Mouse (Mus musculus) adrenal gland (tissue): ENCODE results near the gene Cdhr3.
"Not testable (repeated sequence)": the region's sequence is repeated elsewhere in the genome, so short reads cannot be mapped to it uniquely, and the experiment has no call there.

Experiments
- intact Hi-C: fragments of 180-260 bp; cut with DNase I; formaldehyde crosslinking; loops from one replicate; pipeline ENCODE4 v1.15.1; 2025
- microRNA-seq, 2 experiments: library from miRNA; unstranded; fragments of <30 nt; microRNA quantifications; one replicate each; pipeline ENCODE4; 2019

Gene Cdhr3

GRCm38 (mm10) chr12:33008305-33009110, 84.2 kb downstream of the Cdhr3 start:
- intact Hi-C loops, result loop anchor here (2.0 kb wide), 1 partner anchor 88 kb away; no protein-coding TSS in a partner anchor

GRCm38 (mm10) chr12:33007176-33007575, 85.5 kb downstream of the Cdhr3 start:
- intact Hi-C loops, result no loop called here

GRCm38 (mm10) chr12:33005858-33006257, 86.8 kb downstream of the Cdhr3 start:
- intact Hi-C loops, result no loop called here

GRCm38 (mm10) chr12:33003339-33003965, 89.2 kb downstream of the Cdhr3 start:
- intact Hi-C loops, result no loop called here

GRCm38 (mm10) chr12:33000402-33000801, 92.3 kb downstream of the Cdhr3 start:
- intact Hi-C loops, result no loop called here

GRCm38 (mm10) chr12:32999778-33000177, 92.9 kb downstream of the Cdhr3 start:
- intact Hi-C loops, result not testable (repeated sequence)

GRCm38 (mm10) chr12:32998766-32999165, 93.9 kb downstream of the Cdhr3 start:
- intact Hi-C loops, result no loop called here

- intact Hi-C loops, result no loop called here
Measured at GRCm38 (mm10) chr12:32995081-32995834, 97.4 kb downstream of the Cdhr3 start.

GRCm38 (mm10) chr12:32994081-32994480, 98.6 kb downstream of the Cdhr3 start:
- intact Hi-C loops, result no loop called here

GRCm38 (mm10) chr12:32989731-32990130, 102.9 kb downstream of the Cdhr3 start:
- intact Hi-C loops, result no loop called here

GRCm38 (mm10) chr12:32986284-32986683, 106.4 kb downstream of the Cdhr3 start:
- intact Hi-C loops, result no loop called here

Small RNAs within 50 kb of the gene (microRNA-seq; reads per million reads assigned to microRNA genes)
- gene Gm22904, result 0 reads per million in 2 experiments
